Mouse (Mus musculus): Measurements from ENCODE around the gene G0s2. TPM values are rescaled to one million over a fixed set of nuclear protein-coding genes. Genes with fewer than 3 reads are reported as not detected.

G0s2 gene
- polyA plus RNA-seq, 1 experiment from 2014 or later, result 180 TPM

- no peak overlapping the region for H3K27ac ChIP-seq (ENCODE audit: low read length)
These were observed 38.1 kb downstream of the G0s2 start for GRCm38 (mm10) chr1:193234930-193235329.

GRCm38 (mm10) chr1:193234130-193234645 lies 38.8 kb downstream of the G0s2 start:
- Histone ChIP-seq H3K9ac (ENCODE audit: low read depth, low read length) (no peak overlapping the region), H3K4me3 (ENCODE audit: low read depth, low read length) (no peak overlapping the region), H3K27ac (ENCODE audit: low read length) (no peak overlapping the region), H3K36me3 (ENCODE audit: control insufficient read depth, insufficient read depth) (no peaks in the 10 kb centered on the region), H3K4me2 (ENCODE audit: low read depth, low read length) (no peak overlapping the region), H3K27me3 (ENCODE audit: control insufficient read depth, insufficient read depth, low read depth, low read length) (no peaks in the 10 kb centered on the region), H3K9me3 (replicated peaks; ENCODE audit: control insufficient read depth, low read length) (no peaks in the 10 kb centered on the region), H3K4me1 (ENCODE audit: control insufficient read depth, low read depth, low read length) (no peaks in the 10 kb centered on the region; the same call in 1 of the 2 replicates)
- WGBS (ENCODE audit: insufficient replicate concordance), result 66% methylated on average over 2 of the region's 2 CpGs
- no peak for ATAC-seq (ENCODE audit: low read depth)

More at GRCm38 (mm10) chr1:193234930-193235329, 38.1 kb downstream of the G0s2 start:
- no peak for ATAC-seq (ENCODE audit: low read depth)
- Histone ChIP-seq H3K27me3 (ENCODE audit: control insufficient read depth, insufficient read depth, low read depth, low read length) (no peaks in the 10 kb centered on the region), H3K4me3 (ENCODE audit: low read depth, low read length) (no peak overlapping the region), H3K9me3 (replicated peaks; ENCODE audit: control insufficient read depth, low read length) (no peaks in the 10 kb centered on the region), H3K4me1 (ENCODE audit: control insufficient read depth, low read depth, low read length) (no peaks in the 10 kb centered on the region; the same call in 1 of the 2 replicates), H3K36me3 (ENCODE audit: control insufficient read depth, insufficient read depth) (no peaks in the 10 kb centered on the region), H3K9ac (ENCODE audit: low read depth, low read length) (no peak overlapping the region), H3K4me2 (ENCODE audit: low read depth, low read length) (no peak overlapping the region)
- WGBS (ENCODE audit: insufficient replicate concordance), result 70% methylated on average over 7 of the region's 7 CpGs

DNA sequence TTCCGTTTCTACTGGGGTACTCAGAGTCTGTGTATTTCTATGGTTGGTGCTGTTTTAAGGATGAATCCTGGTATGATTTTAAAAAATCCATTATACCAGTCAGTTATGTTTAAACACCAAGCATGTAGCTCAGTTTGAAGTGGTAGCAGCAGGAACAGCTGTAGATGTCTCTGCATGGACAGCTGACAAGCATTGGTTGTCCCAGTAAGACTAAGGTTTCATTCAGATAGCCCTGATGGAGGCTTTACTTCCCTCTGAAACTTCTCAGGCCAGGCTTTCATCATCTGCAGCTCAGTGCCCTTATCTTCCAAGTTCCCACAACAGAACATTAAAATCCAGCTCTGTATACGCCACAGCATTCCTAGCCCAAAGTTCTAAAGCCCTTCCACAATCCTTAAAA lies 40.3 kb downstream of the G0s2 start:
- Histone ChIP-seq H3K27me3 (ENCODE audit: control insufficient read depth, insufficient read depth, low read depth, low read length) (no peaks in the 10 kb centered on the region), H3K27ac (ENCODE audit: low read length) (no peak overlapping the region), H3K36me3 (ENCODE audit: control insufficient read depth, insufficient read depth) (no peaks in the 10 kb centered on the region), H3K9me3 (replicated peaks; ENCODE audit: control insufficient read depth, low read length) (no peaks in the 10 kb centered on the region), H3K4me1 (ENCODE audit: control insufficient read depth, low read depth, low read length) (no peaks in the 10 kb centered on the region; the same call in 1 of the 2 replicates), H3K9ac (ENCODE audit: low read depth, low read length) (no peak overlapping the region), H3K4me2 (ENCODE audit: low read depth, low read length) (no peak overlapping the region), H3K4me3 (ENCODE audit: low read depth, low read length) (no peak overlapping the region)
- no peak for ATAC-seq (ENCODE audit: low read depth)
- 48% methylated on average over 2 of the region's 2 CpGs for WGBS (ENCODE audit: insufficient replicate concordance)

GRCm38 (mm10) chr1:193230935-193231334 lies 42.1 kb downstream of the G0s2 start:
- no peak overlapping the region for H3K9ac ChIP-seq (ENCODE audit: low read depth, low read length)
- ATAC-seq (ENCODE audit: low read depth), result peak; percentile 41; the same call in 1 of the 2 replicates
- no peak overlapping the region for H3K4me3 ChIP-seq (ENCODE audit: low read depth, low read length)
- WGBS (ENCODE audit: insufficient replicate concordance), result 27% methylated on average over 5 of the region's 5 CpGs
- H3K27ac ChIP-seq (ENCODE audit: low read length), result no peak overlapping the region
- H3K36me3 ChIP-seq (ENCODE audit: control insufficient read depth, insufficient read depth), result no peaks in the 10 kb centered on the region
- no peak overlapping the region for H3K4me2 ChIP-seq (ENCODE audit: low read depth, low read length)
- no peaks in the 10 kb centered on the region for H3K9me3 ChIP-seq (replicated peaks; ENCODE audit: control insufficient read depth, low read length)
- no peaks in the 10 kb centered on the region for H3K27me3 ChIP-seq (ENCODE audit: control insufficient read depth, insufficient read depth, low read depth, low read length)
- no peaks in the 10 kb centered on the region; the same call in 1 of the 2 replicates for H3K4me1 ChIP-seq (ENCODE audit: control insufficient read depth, low read depth, low read length)

DNA sequence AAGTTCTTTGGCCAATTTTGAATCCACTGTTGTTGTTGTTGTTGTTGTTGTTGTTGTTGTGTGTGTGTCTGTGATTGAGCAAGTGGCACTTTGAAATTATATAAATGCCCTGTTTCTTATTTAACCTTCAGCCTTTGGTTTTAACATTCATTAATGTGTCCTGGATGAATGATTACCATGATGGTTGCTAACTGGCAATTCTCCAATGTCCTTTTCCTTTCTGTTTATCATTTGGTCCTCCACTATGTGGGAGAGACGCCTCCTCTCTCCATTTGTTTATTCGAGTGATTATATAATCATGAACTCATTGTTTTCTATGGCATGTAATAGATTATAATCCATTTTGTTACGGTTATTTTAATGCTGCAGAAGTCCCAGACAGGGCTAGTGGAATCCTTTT lies 42.5 kb downstream of the G0s2 start:
- Histone ChIP-seq H3K27ac (ENCODE audit: low read length) (no peak overlapping the region), H3K36me3 (ENCODE audit: control insufficient read depth, insufficient read depth) (no peaks in the 10 kb centered on the region), H3K4me1 (ENCODE audit: control insufficient read depth, low read depth, low read length) (no peaks in the 10 kb centered on the region; the same call in 1 of the 2 replicates), H3K9ac (ENCODE audit: low read depth, low read length) (no peak overlapping the region), H3K4me2 (ENCODE audit: low read depth, low read length) (no peak overlapping the region), H3K4me3 (ENCODE audit: low read depth, low read length) (no peak overlapping the region), H3K27me3 (ENCODE audit: control insufficient read depth, insufficient read depth, low read depth, low read length) (no peaks in the 10 kb centered on the region), H3K9me3 (replicated peaks; ENCODE audit: control insufficient read depth, low read length) (no peaks in the 10 kb centered on the region)
- 52% methylated on average over 3 of the region's 3 CpGs for WGBS (ENCODE audit: insufficient replicate concordance)
- ATAC-seq (ENCODE audit: low read depth), result no peak; the same call in 1 of the 2 replicates

DNA sequence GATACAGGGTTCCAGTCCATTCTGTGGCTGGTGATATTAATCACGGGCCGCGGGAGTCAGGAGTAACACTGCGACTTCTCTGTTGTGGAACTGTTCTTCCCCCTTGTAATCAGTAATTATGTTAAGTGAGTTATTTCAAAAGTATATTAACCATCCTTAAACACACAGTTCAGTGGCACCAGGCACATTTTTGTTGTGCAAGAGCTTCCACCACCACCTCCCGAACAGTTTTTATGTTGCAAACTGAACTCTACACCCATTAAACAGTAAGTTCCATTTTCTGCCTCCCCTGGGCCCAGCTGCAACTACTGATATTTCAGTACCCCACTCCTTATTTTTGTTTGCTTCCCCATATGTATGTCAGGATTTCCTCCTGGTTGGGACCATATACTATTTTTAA lies 43.4 kb downstream of the G0s2 start:
- Histone ChIP-seq H3K4me2 (ENCODE audit: low read depth, low read length) (no peak overlapping the region), H3K27me3 (ENCODE audit: control insufficient read depth, insufficient read depth, low read depth, low read length) (no peaks in the 10 kb centered on the region), H3K36me3 (ENCODE audit: control insufficient read depth, insufficient read depth) (no peaks in the 10 kb centered on the region), H3K27ac (ENCODE audit: low read length) (no peak overlapping the region), H3K4me1 (ENCODE audit: control insufficient read depth, low read depth, low read length) (no peaks in the 10 kb centered on the region; the same call in 1 of the 2 replicates), H3K4me3 (ENCODE audit: low read depth, low read length) (no peak overlapping the region), H3K9me3 (replicated peaks; ENCODE audit: control insufficient read depth, low read length) (no peaks in the 10 kb centered on the region), H3K9ac (ENCODE audit: low read depth, low read length) (no peak overlapping the region)
- peak; percentile 45; the same call in 1 of the 2 replicates for ATAC-seq (ENCODE audit: low read depth)
- 67% methylated on average over 5 of the region's 5 CpGs for WGBS (ENCODE audit: insufficient replicate concordance)

- Histone ChIP-seq H3K9ac (ENCODE audit: low read depth, low read length) (no peak overlapping the region), H3K27ac (ENCODE audit: low read length) (no peak overlapping the region), H3K4me1 (ENCODE audit: control insufficient read depth, low read depth, low read length) (no peaks in the 10 kb centered on the region; the same call in 1 of the 2 replicates), H3K4me3 (ENCODE audit: low read depth, low read length) (no peak overlapping the region), H3K4me2 (ENCODE audit: low read depth, low read length) (no peak overlapping the region), H3K27me3 (ENCODE audit: control insufficient read depth, insufficient read depth, low read depth, low read length) (no peaks in the 10 kb centered on the region), H3K9me3 (replicated peaks; ENCODE audit: control insufficient read depth, low read length) (no peaks in the 10 kb centered on the region), H3K36me3 (ENCODE audit: control insufficient read depth, insufficient read depth) (no peaks in the 10 kb centered on the region)
- WGBS (ENCODE audit: insufficient replicate concordance), result 76% methylated on average over 4 of the region's 4 CpGs
- ATAC-seq (ENCODE audit: low read depth), result no peak
These were observed 45.5 kb downstream of the G0s2 start for GRCm38 (mm10) chr1:193227537-193227936.

DNA sequence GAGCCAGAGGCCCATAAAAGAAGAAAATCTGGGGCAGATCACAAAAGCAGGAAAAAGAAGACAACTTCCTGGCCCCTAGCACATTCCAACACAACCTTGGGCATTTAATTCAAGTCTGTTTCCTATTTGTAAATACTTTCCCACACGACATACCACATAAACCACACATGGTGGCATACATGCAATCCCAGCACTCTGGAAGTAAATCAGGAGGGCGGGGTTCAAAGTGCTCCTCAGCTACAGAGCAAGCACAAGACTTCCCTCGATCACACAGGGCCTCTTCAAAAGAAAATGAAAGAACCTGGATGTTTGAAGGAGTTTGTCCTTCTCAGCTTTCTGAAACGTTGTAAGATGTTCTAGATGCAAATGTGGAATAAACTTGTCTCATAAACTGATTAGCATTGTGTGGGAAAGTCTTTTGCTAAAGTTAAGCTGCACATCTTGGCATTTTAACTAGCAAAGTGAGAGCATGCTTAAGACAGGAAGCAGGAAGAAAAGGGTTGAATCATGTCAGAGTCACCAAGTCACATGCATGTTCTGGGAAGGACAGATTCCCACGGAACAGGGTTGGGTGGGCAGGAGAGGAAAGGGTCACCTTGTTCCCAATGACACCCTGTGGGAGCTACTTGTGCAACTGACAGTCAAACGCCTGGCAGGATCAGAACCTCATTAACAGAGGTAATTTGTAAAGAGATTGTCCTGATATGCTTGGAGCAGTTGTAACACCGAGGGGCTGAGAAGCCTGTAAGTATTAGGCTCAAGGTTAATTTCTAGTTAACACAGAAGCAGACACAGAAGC lies 46.1 kb downstream of the G0s2 start:
- Histone ChIP-seq H3K9me3 (replicated peaks; ENCODE audit: control insufficient read depth, low read length) (no peaks in the 10 kb centered on the region), H3K4me3 (ENCODE audit: low read depth, low read length) (no peak overlapping the region), H3K9ac (ENCODE audit: low read depth, low read length) (no peak overlapping the region), H3K4me1 (ENCODE audit: control insufficient read depth, low read depth, low read length) (no peaks in the 10 kb centered on the region; the same call in 1 of the 2 replicates), H3K27me3 (ENCODE audit: control insufficient read depth, insufficient read depth, low read depth, low read length) (no peaks in the 10 kb centered on the region), H3K4me2 (ENCODE audit: low read depth, low read length) (no peak overlapping the region), H3K27ac (ENCODE audit: low read length) (no peak overlapping the region), H3K36me3 (ENCODE audit: control insufficient read depth, insufficient read depth) (no peaks in the 10 kb centered on the region)
- ATAC-seq (ENCODE audit: low read depth), result no peak
- WGBS (ENCODE audit: insufficient replicate concordance), result 25% methylated on average over 7 of the region's 7 CpGs

DNA sequence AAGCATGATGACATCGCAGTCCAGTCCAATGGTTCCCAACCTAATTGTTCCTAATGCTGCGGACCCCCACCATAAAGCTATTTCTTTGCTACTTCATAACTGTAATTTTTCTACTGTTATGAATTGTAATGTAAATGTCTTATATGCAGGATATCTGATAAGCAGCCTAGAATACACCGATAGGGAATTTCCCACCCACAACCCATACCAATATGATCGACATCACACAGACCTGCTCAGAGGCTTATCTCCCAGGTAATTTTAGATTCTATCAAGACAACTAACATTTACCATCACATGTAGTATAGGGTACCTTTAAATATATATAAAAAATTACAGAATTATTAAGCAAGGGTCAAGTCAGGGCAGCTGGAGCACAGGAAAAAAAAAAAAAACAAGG lies 46.9 kb downstream of the G0s2 start:
- Histone ChIP-seq H3K9me3 (replicated peaks; ENCODE audit: control insufficient read depth, low read length) (no peaks in the 10 kb centered on the region), H3K4me3 (ENCODE audit: low read depth, low read length) (no peak overlapping the region), H3K36me3 (ENCODE audit: control insufficient read depth, insufficient read depth) (no peaks in the 10 kb centered on the region), H3K9ac (ENCODE audit: low read depth, low read length) (no peak overlapping the region), H3K27me3 (ENCODE audit: control insufficient read depth, insufficient read depth, low read depth, low read length) (no peaks in the 10 kb centered on the region), H3K4me1 (ENCODE audit: control insufficient read depth, low read depth, low read length) (no peaks in the 10 kb centered on the region; the same call in 1 of the 2 replicates), H3K27ac (ENCODE audit: low read length) (no peak overlapping the region), H3K4me2 (ENCODE audit: low read depth, low read length) (no peak overlapping the region)
- ATAC-seq (ENCODE audit: low read depth), result no peak
- WGBS (ENCODE audit: insufficient replicate concordance), result 76% methylated on average over 4 of the region's 4 CpGs

Measured in liver, embryonic 16.5 days (tissue).